Comparison of ENCODE assay signal across 13 mouse cellular contexts in the genomic region with DNA sequence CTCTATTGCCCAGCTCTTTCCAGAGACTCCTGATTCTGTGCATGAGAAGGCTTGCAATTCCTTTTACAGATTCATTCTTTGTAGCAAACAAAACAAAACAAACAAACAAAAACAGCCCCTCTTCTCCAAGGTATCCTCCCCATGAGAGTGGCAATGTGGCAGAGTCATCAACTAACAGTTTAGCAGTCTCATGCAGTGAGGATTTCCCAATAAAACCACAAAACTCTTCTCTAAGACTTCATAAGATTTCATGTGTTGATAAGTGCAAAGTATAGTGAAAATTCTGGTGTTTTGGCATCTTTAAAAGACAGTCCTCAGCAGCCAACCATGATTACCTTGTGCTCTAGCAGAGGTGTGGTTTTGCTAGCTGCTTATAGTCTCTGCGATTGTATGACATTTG.
"Had no signal": no experiment of that assay in that cellular context is flagged by ENCODE, and none has a peak within 500 bp of the region (broad histone marks: within the 10 kb centered on the region; RNA-seq: fewer than 3 reads in every experiment).

No protein-coding gene starts in this region.

- DNase-seq: lung, adult 18-20 months; lung, embryonic 14.5 days; lung, postnatal 10 days; lung, postnatal 4 days; midbrain, embryonic 14.5 days; retina, postnatal 1 day; right cerebral cortex, adult 18-20 months; right cerebral cortex, postnatal 25 days; right cerebral cortex, postnatal 4 days; spleen, adult 18-20 months; thymus, adult 18-20 months; thymus, postnatal 36 days had no signal

- ATAC-seq: midbrain, embryonic 16.5 days had no signal
